Mouse (Mus musculus): ENCODE measurements around the gene Arhgef25. TPM values are rescaled to one million over a fixed set of nuclear protein-coding genes. Genes with fewer than 3 reads are reported as not detected.

Gene Arhgef25
- 14.3 and 17.4 TPM in 2 replicates for polyA plus RNA-seq (2016; fragmentation: Nextera tagmentation; extraction: Ambion mirVana)

DNA sequence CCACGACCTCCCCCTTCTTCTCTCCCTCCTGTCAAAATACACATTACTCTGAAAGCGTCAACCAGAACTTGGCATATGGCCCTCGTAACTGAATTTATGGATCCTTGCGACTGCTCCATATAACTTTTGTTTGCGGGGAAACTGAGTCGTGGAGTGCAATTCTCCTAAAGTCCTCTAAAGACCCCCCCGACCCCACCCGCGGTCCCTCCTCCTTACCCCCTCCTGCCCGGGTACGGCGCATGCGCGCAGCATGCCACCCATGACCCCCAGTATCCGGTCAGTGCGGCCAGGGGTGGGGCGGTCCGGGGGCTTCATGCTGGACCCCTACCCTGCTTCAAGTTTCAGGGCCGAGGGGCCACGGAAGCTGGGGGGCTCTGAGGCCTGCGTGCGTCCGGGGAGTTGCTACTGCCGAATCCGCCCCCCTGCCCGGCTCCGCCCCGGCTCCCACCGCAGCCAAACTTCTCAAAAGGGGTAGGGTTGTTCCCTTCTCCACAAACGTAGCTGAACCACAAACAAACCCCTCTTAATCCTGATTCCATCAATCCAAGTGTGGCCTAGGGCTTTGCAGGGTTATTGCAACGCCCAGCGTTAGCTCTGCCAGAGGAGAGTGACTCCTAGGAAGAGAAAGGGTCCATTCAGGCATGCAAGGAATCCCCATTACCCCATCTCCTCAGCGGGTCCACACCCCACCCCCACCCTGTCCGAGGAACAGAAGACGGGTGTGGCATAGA lies at the start of gene Arhgef25:
Gene Arhgef25, minus strand, starts transcription at position 433 of the 731 bp plus-strand sequence.
- peak; percentile 8 for ATAC-seq
- H3K4me3 ChIP-seq = peak within 1 kb of the TSS; percentile 69
- H3K4me1 ChIP-seq = peaks cover 74% of the 10 kb centered on the region
- H3K27ac ChIP-seq = peak within 1 kb of the TSS; percentile 93
- 2% methylated on average over 35 of the region's 35 CpGs for WGBS (ENCODE audit: insufficient replicate concordance)
- peak within 1 kb of the TSS; percentile 82 for H3K9ac ChIP-seq
- peaks cover 7% of the 10 kb centered on the region; the same call in 1 of the 2 replicates for H3K27me3 ChIP-seq (replicated peaks)
- H3K4me2 ChIP-seq = peak within 1 kb of the TSS; percentile 95
- peaks cover 22% of the 10 kb centered on the region for H3K36me3 ChIP-seq
- H3K9me3 ChIP-seq (replicated peaks) = no peaks in the 10 kb centered on the region; the same call in 1 of the 2 replicates

GRCm38 (mm10) chr10:127238241-127238824 lies 48.5 kb upstream of the Arhgef25 start:
- Histone ChIP-seq H3K9me3 (replicated peaks) (no peaks in the 10 kb centered on the region), H3K36me3 (no peaks in the 10 kb centered on the region), H3K4me3 (no peak overlapping the region), H3K27ac (no peak overlapping the region), H3K27me3 (replicated peaks) (peaks cover 87% of the 10 kb centered on the region), H3K9ac (no peak overlapping the region), H3K4me1 (no peaks in the 10 kb centered on the region), H3K4me2 (no peak overlapping the region)
- no peak for ATAC-seq
- 47% methylated on average over 18 of the region's 18 CpGs for WGBS (ENCODE audit: insufficient replicate concordance)

- H3K36me3 ChIP-seq = no peaks in the 10 kb centered on the region
- no peak overlapping the region for H3K27ac ChIP-seq
- no peak for ATAC-seq
- H3K27me3 ChIP-seq (replicated peaks) = peaks cover 74% of the 10 kb centered on the region
- H3K9ac ChIP-seq = no peak overlapping the region
- no peak overlapping the region for H3K4me3 ChIP-seq
- no peaks in the 10 kb centered on the region for H3K9me3 ChIP-seq (replicated peaks)
- H3K4me1 ChIP-seq = no peaks in the 10 kb centered on the region
- H3K4me2 ChIP-seq = no peak overlapping the region
- WGBS (ENCODE audit: insufficient replicate concordance) = 42% methylated on average over 9 of the region's 9 CpGs
These were observed 46.7 kb upstream of the Arhgef25 start for GRCm38 (mm10) chr10:127236541-127236940.

DNA sequence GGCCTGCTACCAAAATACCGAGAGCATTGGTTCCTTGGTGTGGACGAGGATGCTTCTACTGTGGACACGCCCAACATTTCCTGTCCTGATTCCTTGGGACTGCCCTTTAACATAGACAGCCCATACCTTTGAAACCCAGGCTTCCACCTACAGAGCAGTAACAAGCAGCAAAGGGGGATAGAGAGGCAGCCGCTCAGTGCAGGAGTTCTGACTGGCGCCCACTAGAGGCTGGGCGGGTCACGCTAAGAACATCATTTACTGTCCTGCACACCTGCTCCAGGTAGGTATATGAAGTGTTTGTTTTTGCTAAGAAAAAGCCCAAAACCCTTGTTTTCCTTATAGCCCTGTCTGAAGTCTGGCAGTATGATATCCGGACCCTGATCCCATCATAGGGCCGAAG lies 43.3 kb upstream of the Arhgef25 start:
- no peaks in the 10 kb centered on the region for H3K9me3 ChIP-seq (replicated peaks)
- whole genome bisulfite sequencing (ENCODE audit: insufficient replicate concordance) = 70% methylated on average over 9 of the region's 9 CpGs
- no peak overlapping the region for H3K4me2 ChIP-seq
- no peak overlapping the region for H3K4me3 ChIP-seq
- H3K36me3 ChIP-seq = no peaks in the 10 kb centered on the region
- H3K9ac ChIP-seq = no peak overlapping the region
- H3K27me3 ChIP-seq (replicated peaks) = peaks cover 62% of the 10 kb centered on the region
- ATAC-seq = no peak
- H3K4me1 ChIP-seq = peaks cover 20% of the 10 kb centered on the region
- no peak overlapping the region for H3K27ac ChIP-seq

- no peaks in the 10 kb centered on the region for H3K36me3 ChIP-seq
- no peak overlapping the region for H3K27ac ChIP-seq
- H3K4me3 ChIP-seq = no peak overlapping the region
- no peaks in the 10 kb centered on the region for H3K9me3 ChIP-seq (replicated peaks)
- H3K9ac ChIP-seq = no peak overlapping the region
- WGBS (ENCODE audit: insufficient replicate concordance) = 71% methylated on average over 14 of the region's 14 CpGs
- peaks cover 20% of the 10 kb centered on the region for H3K4me1 ChIP-seq
- ATAC-seq = no peak
- H3K4me2 ChIP-seq = no peak overlapping the region
- H3K27me3 ChIP-seq (replicated peaks) = peaks cover 61% of the 10 kb centered on the region
These were observed 41.9 kb upstream of the Arhgef25 start for GRCm38 (mm10) chr10:127231741-127232140.

DNA sequence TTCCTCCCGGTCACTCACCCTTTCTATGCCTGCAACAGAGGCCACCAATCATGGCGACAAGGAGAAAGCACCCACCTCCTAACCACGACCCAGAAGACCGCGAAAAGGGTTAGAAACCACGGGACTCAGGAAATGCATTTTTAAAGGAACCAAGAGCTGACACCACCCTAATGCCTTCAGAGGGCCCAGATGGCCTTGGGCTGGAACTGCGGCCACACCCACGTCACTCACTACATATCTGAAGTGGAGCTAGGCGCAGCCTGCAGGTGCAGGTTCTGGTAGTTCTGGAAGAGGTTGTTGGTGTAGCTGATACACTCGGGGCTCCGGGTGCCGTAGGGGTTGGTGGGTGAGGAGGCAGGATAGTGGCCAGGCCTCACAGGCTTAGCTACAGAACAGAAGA lies 40.8 kb upstream of the Arhgef25 start:
- no peak overlapping the region for H3K9ac ChIP-seq
- no peak overlapping the region for H3K4me3 ChIP-seq
- H3K27me3 ChIP-seq (replicated peaks) = peaks cover 52% of the 10 kb centered on the region
- ATAC-seq = no peak; the same call in 1 of the 2 replicates
- H3K4me2 ChIP-seq = no peak overlapping the region
- H3K4me1 ChIP-seq = peaks cover 25% of the 10 kb centered on the region
- H3K36me3 ChIP-seq = no peaks in the 10 kb centered on the region
- H3K9me3 ChIP-seq (replicated peaks) = no peaks in the 10 kb centered on the region
- WGBS (ENCODE audit: insufficient replicate concordance) = 33% methylated on average over 12 of the region's 12 CpGs
- no peak overlapping the region for H3K27ac ChIP-seq

DNA sequence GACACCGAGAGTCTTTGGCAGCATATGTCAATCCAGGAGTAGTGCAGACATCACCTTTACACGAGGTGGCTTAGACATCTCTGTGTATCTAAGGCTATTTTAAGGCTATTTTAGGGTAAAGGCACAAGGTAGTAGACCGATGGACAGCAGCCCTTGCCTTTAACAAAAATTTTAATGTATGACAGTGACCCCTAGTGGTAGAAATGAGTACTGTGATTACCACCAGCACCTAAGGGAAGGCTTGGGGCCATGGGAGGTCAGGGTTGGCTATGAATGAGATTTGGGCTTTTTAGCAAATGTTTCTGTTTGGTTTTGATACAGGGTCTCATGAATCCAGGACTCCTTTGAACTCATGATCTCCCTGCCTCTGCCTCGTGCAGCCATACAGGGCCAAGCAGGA lies 39.0 kb upstream of the Arhgef25 start:
- no peak overlapping the region for H3K27ac ChIP-seq
- 20% methylated on average over 4 of the region's 4 CpGs for WGBS (ENCODE audit: insufficient replicate concordance)
- ATAC-seq = peak; percentile 67
- H3K9ac ChIP-seq = no peak overlapping the region
- H3K27me3 ChIP-seq (replicated peaks) = peaks cover 51% of the 10 kb centered on the region
- H3K4me2 ChIP-seq = no peak overlapping the region
- H3K9me3 ChIP-seq (replicated peaks) = no peaks in the 10 kb centered on the region
- H3K36me3 ChIP-seq = no peaks in the 10 kb centered on the region
- H3K4me1 ChIP-seq = peaks cover 26% of the 10 kb centered on the region
- H3K4me3 ChIP-seq = no peak overlapping the region

- WGBS (ENCODE audit: insufficient replicate concordance) = 65% methylated on average over 8 of the region's 8 CpGs
- ATAC-seq = no peak
These were observed 37.3 kb upstream of the Arhgef25 start for GRCm38 (mm10) chr10:127227163-127227562.

GRCm38 (mm10) chr10:127226318-127226895 lies 36.5 kb upstream of the Arhgef25 start:
- no peak overlapping the region for H3K4me2 ChIP-seq
- H3K27me3 ChIP-seq (replicated peaks) = peaks cover 45% of the 10 kb centered on the region
- no peaks in the 10 kb centered on the region for H3K9me3 ChIP-seq (replicated peaks)
- H3K36me3 ChIP-seq = no peaks in the 10 kb centered on the region
- peaks cover 31% of the 10 kb centered on the region for H3K4me1 ChIP-seq
- 56% methylated on average over 8 of the region's 8 CpGs for WGBS (ENCODE audit: insufficient replicate concordance)
- H3K9ac ChIP-seq = no peak overlapping the region
- no peak overlapping the region for H3K27ac ChIP-seq
- no peak for ATAC-seq
- H3K4me3 ChIP-seq = no peak overlapping the region

More at GRCm38 (mm10) chr10:127227163-127227562, 37.3 kb upstream of the Arhgef25 start:
- Histone ChIP-seq H3K9me3 (replicated peaks) (no peaks in the 10 kb centered on the region), H3K4me3 (no peak overlapping the region), H3K36me3 (no peaks in the 10 kb centered on the region), H3K9ac (no peak overlapping the region), H3K4me1 (peaks cover 31% of the 10 kb centered on the region), H3K27ac (no peak overlapping the region), H3K27me3 (replicated peaks) (peaks cover 50% of the 10 kb centered on the region), H3K4me2 (no peak overlapping the region)

- peaks cover 24% of the 10 kb centered on the region for H3K4me1 ChIP-seq
- ATAC-seq = no peak
- no peak overlapping the region for H3K4me3 ChIP-seq
- H3K9me3 ChIP-seq (replicated peaks) = no peaks in the 10 kb centered on the region
- H3K9ac ChIP-seq = no peak overlapping the region
- WGBS (ENCODE audit: insufficient replicate concordance) = 39% methylated on average over 10 of the region's 10 CpGs
- no peak overlapping the region for H3K4me2 ChIP-seq
- H3K27me3 ChIP-seq (replicated peaks) = peaks cover 38% of the 10 kb centered on the region
- no peak overlapping the region for H3K27ac ChIP-seq
- H3K36me3 ChIP-seq = no peaks in the 10 kb centered on the region
These were observed 35.8 kb upstream of the Arhgef25 start for GRCm38 (mm10) chr10:127225732-127226131.

GRCm38 (mm10) chr10:127225213-127225612 lies 35.3 kb upstream of the Arhgef25 start:
- peaks cover 19% of the 10 kb centered on the region for H3K4me1 ChIP-seq
- H3K9me3 ChIP-seq (replicated peaks) = no peaks in the 10 kb centered on the region
- no peak overlapping the region for H3K27ac ChIP-seq
- 67% methylated on average over 6 of the region's 6 CpGs for WGBS (ENCODE audit: insufficient replicate concordance)
- no peak for ATAC-seq
- no peaks in the 10 kb centered on the region for H3K36me3 ChIP-seq
- H3K4me2 ChIP-seq = no peak overlapping the region
- H3K9ac ChIP-seq = no peak overlapping the region
- no peak overlapping the region for H3K4me3 ChIP-seq
- H3K27me3 ChIP-seq (replicated peaks) = peaks cover 33% of the 10 kb centered on the region

GRCm38 (mm10) chr10:127218339-127218738 lies 28.5 kb upstream of the Arhgef25 start:
- 0 out of 2 replicates have a peak, but pooled peaks cover 3% of the 10 kb centered on the region for H3K27me3 ChIP-seq (replicated peaks)
- H3K4me1 ChIP-seq = peaks cover 31% of the 10 kb centered on the region
- no peak overlapping the region for H3K9ac ChIP-seq
- no peaks in the 10 kb centered on the region for H3K9me3 ChIP-seq (replicated peaks)
- H3K4me2 ChIP-seq = no peak overlapping the region
- WGBS (ENCODE audit: insufficient replicate concordance) = 71% methylated on average over 2 of the region's 2 CpGs
- H3K27ac ChIP-seq = no peak overlapping the region
- no peak overlapping the region for H3K4me3 ChIP-seq
- H3K36me3 ChIP-seq = no peaks in the 10 kb centered on the region
- ATAC-seq = no peak
